Mouse (Mus musculus): ENCODE results near the gene Spata22.
A peak's percentile ranks its signal among the peaks of the same experiment; 100 is the strongest.
"Not testable (repeated sequence)": the region's sequence is repeated elsewhere in the genome, so short reads cannot be mapped to it uniquely, and the experiment has no call there.

Gene Spata22

DNA sequence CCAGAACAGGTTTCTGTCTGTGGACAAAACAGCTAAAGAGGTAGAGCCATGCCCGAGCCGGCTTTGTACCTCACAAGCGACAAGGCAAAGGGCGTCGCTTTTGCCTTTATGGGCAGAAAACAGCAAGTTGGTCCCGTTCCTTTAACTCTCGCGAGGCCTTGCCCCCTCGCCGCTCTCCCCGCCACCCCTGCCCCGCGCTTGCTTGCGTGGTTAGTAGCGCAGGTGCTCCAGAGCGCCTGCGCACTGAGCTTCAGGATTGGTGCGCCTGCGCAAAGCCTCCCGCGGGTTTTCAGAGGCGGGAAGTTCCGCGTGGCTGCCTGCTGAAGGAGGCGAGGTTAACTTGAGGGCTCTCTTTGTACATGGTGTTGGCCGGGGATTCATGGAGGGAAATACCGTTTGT, at the start of gene Spata22, which contains the start of the genes Aspa and Gm49340:
Gene Spata22, plus strand, starts transcription at position 300 of the 400 bp plus-strand sequence.
Gene Aspa, minus strand, starts transcription at position 155 of the 400 bp plus-strand sequence.
Gene Gm49340, plus strand, starts transcription at position 300 of the 400 bp plus-strand sequence.
- peak; percentile 91 for DNase-seq (ENCODE audit: low spot score)

DNA sequence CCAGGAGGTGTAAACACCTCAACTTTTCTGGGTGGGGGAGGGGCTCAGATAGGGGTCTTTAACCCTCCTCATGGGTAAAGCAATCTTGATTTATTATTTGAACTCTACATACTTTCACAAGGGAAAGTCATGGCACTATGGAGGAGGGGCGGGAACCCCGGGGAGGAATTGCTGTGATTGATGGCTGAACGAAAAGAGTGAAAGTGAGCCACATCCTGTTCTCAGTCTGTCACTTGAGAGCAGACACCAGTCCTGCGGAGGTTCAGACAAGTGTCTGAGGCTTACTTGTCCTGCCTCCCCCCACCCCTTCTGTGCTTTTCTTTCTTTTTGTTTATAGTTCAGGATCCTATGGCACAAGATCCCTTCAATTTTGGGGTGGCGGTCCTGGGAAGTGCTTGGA, 48.8 kb upstream of the Spata22 start:
- no peak for DNase-seq (ENCODE audit: low spot score)

DNA sequence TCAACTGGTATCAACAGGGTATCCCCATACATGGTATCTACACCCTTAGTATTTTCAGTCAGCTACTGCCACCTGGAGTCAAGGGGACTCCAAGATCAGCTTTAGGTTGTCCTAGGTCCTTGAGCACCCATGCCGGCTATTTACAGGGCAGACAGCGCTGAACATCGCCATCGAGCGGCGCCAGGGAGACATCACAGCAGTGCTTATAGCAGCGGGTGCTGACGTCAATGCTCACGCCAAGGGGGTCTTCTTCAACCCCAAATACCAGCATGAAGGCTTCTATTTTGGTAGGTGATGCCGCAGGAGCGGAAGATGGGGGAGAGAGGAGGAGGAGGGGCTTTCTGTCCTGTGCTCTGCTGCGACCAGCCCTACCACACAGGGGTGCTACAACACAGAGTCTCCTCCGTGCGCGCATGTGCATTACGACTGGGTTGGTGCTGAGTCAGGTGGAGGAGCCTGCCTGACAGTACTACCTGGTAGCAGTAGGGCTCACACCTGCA, 48.0 kb upstream of the Spata22 start:
- peak; percentile 16 for DNase-seq (ENCODE audit: low spot score)

DNA sequence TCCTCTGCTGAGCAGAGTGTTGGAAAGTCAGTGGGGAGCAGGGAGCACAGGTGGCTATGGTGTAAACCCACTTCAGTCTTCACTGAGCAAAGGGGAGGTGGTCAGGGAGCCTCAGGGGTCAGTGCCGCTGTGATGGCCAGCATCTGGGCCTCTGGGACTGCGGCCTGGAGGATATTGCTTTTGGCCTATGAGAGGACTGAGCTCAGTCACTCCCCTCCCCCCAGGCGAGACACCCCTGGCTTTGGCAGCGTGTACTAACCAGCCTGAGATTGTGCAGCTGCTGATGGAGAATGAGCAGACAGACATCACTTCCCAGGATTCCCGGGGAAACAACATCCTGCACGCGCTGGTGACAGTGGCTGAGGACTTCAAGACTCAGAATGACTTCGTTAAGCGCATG, 46.2 kb upstream of the Spata22 start:
- DNase-seq (ENCODE audit: low spot score): no peak

DNA sequence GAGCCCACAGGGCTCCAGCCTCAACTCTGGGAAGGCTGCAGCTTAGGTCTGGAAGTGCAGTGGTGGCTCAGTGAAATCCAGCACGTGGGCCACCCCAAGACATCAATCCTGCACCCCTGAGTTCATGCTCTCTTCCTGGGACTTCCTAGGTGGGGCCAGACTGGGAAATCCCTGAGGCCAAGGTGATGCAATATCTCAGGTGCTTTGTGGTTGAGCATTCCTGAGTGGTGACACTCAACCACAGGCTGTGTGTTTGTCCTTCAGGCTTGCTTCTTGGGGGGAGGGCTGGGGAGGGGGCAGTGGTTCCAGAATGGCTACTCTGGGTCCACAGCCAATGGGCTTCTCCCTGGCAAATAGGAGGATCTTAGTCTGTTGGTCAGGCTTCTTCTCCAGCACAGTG, 45.6 kb upstream of the Spata22 start:
- no peak for DNase-seq (ENCODE audit: low spot score)

DNA sequence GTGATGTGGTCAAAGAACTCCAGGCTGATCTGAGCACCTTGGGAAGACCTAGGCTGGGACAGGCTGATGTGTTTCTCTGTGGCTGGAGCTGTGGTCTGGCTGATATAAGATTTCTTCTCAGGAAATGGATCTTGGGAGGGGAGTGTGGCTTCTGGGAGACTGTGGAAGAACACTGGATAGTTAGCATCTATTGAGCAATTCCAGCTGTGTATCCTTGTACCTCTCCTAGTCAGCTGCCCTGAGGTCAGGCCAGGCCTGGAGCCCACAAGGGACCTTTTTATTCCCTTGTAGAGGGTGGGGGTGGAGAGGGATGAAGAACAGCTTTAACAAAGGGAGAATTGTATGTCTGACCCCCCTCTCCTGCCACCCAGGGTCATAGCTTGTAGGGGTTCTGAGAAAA, 45.2 kb upstream of the Spata22 start:
- no peak for DNase-seq (ENCODE audit: low spot score)

DNA sequence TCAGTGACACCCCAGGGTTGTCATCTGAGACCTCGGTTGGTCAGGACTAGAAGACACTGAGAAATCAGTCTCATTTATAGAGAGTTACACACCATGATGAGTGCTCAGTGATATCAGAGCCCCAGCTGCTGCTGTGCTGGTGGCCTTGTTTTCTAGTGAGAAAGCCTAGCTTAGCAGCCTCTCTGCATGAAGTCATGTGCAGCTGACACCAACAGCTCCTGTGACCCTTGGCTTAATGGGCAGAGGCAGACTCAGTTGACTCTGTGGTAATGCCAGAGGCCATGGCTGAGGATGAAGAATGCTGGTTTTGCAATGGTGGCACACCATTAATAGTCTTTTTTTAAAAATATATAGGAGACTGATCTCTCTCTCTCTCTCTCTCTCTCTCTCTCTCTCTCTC, 39.9 kb upstream of the Spata22 start:
- DNase-seq (ENCODE audit: low spot score): no peak

DNA sequence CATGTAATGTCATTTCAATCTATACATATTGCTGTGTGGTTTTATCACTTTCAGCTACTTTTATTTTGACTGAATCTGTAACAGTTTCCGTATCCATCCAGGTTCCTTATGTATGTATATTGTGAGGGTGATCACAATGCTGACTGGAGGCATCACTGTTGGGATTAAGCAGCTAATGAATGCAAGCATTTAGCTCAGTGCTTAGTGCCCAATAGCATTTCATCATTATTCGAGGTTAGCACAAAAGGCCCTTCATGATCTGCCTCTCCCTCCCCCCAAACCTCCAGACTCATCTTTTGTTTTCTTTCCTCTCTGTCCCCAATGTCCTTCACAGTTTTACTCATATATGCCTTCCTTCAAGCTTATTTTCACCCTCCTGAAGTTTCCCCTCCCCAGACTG, 26.4 kb upstream of the Spata22 start:
- no peak for DNase-seq (ENCODE audit: low spot score)

DNA sequence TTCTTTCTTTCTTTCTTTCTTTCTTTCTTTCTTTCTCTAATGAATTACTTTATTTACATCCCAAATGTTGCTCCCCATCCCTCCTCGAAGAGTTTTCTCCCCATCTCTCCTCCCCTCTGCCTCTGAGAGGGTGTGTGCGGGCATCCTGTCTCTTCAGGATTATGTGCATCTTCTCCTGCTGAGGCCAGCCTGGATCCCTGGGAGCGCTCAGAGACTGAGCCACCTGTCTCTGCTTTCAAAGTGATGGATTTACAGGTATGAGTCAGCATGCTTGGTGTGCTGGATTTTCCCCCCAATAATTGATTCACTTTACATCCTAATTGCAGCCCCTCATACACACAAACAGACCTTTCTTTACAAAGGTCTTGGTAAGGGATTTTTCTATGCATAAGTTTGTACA, 13.6 kb upstream of the Spata22 start:
- DNase-seq (ENCODE audit: low spot score): no peak

DNA sequence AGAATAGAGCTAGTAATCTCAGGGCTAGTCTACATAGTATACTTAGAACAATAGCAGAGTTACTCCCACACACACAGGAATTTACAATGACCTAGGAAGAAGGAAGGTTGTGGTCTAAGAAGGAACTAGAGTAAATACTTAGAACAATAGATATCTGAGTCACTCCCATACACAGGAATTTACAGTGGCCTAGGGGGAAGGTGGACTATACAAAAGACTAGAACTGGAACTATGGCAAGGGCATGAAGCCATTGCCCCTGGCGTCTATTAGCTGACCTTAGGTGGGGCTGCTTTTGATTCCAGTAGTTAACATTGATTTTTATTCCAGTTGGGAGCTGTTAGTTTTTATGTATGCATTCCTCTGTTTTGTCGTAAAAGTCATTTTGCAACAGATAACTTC, 11.0 kb upstream of the Spata22 start:
- not testable (repeated sequence) for DNase-seq (ENCODE audit: low spot score)

DNA sequence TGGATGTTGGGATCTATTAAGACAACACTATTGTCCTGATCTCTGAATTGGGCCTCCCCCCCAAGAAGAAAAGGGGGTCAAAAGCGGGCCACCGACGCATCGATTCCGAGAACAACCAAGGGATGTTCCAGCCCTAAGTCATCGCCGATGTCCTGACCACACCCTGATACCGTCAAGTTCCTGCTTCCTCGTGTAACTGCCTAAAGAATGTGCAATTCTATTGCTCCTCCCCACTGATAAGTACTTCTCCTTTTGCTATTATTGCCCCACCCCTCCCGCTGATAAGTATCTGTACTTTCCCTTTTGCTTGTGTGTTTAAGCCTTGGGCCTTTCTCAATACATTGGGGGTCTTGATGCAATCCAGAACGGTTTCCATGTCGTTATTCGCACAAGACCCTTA, 8.5 kb upstream of the Spata22 start:
- not testable (repeated sequence) for DNase-seq (ENCODE audit: low spot score)

DNA sequence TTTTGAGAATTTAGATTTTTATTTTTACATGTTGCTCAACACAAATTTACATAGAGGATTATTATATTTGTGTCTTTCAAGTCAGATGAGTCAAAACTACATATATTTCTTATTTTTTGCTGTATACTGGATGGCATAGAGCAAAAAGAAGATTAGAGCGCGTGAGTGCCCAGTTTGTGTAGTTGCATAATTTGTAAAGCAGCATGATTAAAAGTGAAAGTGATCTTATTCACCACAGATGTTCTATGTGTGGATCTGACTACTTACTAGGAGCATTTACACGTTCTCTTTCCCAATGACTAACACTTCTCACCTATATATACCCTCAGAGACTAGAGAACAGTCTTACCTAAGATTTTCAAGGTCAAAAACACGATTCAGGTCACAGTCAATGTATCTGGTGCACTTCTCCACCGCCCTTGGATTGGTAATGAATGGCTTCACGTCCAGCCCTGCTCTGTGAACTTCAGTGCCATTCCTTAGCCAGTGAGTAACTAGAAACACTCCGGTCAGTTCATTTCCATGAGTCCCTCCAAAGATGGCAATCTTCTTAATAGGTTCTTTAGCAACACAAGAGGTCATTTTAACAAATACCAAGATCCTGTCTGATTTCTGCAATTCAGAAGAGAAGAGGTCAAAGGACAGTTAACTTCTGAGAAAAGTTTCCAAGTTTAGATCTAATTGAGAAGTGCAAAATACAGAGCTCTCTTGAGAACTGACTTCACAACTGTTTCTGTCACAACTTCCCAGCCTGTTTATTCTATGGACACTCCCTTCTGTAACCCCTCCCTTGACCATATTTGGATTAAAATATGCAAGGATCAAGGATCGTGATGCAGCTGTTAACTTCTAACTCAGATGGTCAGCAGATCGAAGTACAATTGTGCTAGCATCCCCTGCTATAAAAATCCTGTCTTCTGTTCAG, 5.4 kb upstream of the Spata22 start:
- no peak for DNase-seq (ENCODE audit: low spot score)

DNA sequence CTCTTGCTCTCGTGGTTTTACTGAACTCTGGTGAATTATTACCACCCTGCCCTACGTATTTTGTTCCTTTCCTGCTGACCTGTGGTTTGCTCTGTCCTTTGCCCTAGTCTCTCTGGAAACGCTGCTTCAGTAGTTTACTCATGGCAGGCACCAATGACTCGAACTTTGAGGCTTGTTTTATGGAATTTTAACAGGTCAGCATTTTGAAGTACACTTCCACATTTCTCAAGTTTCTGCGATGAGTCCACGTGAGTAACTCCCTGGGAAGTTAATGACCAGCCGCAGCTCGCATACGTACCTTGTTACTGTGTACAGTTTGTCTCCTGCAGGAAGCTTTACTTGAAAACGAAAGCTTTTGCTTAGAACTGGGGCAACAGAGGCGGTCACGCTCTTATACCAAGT, 3.1 kb upstream of the Spata22 start:
- DNase-seq (ENCODE audit: low spot score): no peak

DNA sequence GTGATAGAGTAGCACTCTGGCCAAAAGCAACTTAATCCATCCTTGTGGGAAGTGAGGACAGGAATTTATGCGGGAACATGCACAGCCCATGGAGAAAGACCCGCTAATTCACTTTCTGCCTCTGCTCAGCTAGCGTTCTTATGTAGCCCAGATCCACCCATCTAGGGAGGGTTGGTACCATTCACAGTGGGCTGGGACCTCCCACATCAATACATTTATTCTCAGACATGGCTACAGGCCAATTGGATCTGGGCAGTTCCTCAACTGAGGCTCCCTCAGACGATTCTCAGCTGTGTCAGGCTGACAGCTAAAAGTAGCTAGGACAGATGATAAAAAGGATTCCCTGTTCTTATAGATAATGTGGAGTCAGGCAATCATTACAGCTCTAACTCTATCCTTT, 2.2 kb upstream of the Spata22 start:
- no peak for DNase-seq (ENCODE audit: low spot score)

DNA sequence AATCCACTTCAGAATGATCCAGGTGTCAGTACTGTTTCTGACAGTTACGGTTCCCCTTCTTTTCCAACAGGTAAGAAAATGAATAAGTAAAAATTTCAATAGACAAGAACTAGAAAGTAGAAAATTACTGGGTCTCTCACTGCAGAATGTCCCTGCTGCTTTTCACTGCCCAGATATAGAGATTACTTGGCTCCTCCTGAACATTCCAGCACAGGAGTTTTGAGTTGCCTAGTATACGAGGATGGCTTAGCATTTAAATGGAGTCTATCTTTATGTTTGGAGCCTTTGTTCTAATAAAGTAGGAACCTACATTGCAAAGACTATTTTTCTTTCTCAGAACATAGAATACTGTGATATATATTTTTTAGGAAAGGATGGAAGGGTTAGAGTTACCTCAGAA, 3.8 kb downstream of the Spata22 start:
- DNase-seq (ENCODE audit: low spot score): no peak

DNA sequence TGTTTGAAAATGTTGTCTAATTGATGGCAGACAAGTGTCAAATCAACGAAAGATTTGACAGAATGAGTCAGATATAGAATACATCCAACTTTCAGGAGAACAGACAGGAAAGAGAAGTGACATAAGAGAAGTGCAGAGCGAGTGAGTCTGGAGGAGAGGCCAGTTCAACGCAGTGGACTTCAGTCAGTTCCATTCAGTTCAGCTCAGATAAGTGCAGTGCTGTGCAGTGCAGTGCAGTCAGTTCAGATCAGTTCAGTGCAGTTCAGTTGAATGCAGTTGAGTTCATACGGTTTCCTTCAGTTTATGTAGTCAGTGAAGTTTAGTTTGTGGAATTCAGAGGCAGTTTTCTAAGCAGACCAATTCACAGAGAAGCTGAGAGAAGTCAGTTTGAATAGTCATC, 7.4 kb downstream of the Spata22 start:
- no peak for DNase-seq (ENCODE audit: low spot score)

DNA sequence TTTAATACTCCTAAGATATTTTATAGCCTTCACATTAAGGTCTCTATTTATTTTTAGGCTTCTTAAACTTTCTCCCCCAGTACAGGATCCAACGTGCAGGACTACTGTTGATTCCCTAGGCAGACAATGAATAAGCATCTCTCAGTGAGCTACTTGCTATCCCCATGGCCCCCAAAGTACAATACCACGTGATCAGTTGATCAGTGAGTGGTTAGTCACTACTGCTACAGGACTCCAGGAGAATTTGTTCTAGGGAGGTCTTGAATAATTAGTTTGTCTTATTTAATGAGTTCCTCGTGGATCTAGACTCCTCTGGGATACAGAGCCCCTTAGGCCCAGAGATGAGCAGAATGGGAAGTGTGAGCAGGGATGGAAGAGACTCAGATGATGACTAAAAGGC, 20.9 kb downstream of the Spata22 start, which contains the start of gene Olfr20:
Gene Olfr20, plus strand, starts transcription at position 301 of the 400 bp plus-strand sequence.
- DNase-seq (ENCODE audit: low spot score): no peak

DNA sequence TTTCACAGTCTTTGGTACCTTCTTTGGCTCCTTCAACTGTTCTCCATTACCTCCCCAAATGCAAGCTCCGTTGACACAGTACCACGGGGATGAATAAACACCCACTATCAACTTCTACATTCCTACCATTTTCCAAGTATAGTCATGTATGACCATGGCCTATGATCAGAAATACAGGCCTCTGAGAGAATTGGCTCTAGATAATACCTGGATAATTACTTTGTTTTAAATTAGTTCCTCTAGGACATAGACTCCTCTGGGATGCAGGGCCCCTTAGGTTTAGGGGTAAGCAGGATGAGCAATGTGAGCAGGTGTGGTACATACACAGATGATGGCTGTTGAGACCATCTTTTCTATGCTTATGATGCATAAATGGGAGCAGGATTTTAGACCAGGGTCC, 41.4 kb downstream of the Spata22 start, which contains the start of gene Olfr376:
Gene Olfr376, plus strand, starts transcription at position 301 of the 400 bp plus-strand sequence.
- no peak for DNase-seq (ENCODE audit: low spot score)

DNA sequence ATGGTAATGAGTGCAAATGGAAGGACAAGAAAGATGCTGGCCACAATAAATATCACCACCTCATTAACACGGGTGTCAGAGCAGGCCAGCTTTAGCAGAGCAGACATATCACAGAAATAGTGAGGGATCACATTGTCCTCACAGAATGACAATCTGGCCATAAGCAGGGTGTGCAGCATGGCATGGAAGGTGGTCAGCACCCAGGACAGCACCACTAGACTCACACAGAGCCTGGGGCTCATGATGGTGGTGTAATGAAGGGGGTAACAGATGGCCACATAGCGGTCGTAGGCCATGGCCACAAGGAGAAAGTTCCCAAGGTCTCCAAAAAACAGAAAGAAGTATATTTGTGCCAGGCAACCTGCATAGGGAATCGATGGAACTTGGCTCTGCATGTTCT, 65.8 kb downstream of the Spata22 start:
- DNase-seq (ENCODE audit: low spot score): no peak
